Mouse (Mus musculus) liver, adult 2 months (tissue): ENCODE measurements around the gene Gpr152.

Experiments used
- CTCF ChIP-seq: fragments of 200-500 bp; IDR thresholded peaks from 2 replicates; pipeline ENCODE4 v1.5.1; 2011; ENCODE audit warnings: low read depth, low read length, control low read depth
- POLR2A ChIP-seq: fragments of 200-500 bp; IDR thresholded peaks from 2 replicates; pipeline ENCODE4 v1.6.1; 2011; ENCODE audit warnings: low read length, control low read depth; ENCODE audit not compliant: insufficient read depth; ENCODE audit errors: extremely low read depth

DNA sequence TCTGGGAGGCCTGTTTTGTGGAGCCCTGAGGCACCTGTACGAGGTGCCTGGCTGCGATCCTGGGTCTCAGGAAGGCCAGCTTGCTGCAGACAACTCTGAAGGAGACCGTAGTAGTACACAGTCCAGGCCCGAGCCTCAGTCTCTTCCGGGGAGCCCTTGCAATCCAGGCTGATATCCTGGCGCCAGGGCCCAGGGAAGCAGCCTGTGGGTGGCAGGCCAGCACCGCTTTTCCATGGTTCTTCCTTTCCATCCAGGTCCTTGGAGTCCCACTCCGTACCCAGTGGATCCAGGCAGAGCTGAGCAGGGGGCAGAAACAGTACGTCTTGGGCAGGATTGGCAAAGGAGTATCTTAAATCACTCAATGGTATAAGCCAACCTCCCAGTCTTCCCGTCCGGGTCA, 33.3 kb downstream of the Gpr152 start:
- no peak for TF ChIP-seq CTCF
- TF ChIP-seq POLR2A = no peak
